Mouse (Mus musculus) right cerebral cortex, adult 18-20 months (tissue): ENCODE measurements at regions not wholly inside any gene's neighbourhood (a gene's known extent, or its start where the extent isn't known, plus 50 kb on each side); places are given as distances from the start of the nearest gene placed in this dataset.
"Not testable (repeated sequence)": the region's sequence is repeated elsewhere in the genome, so short reads cannot be mapped to it uniquely, and the experiment has no call there.

Experiments used
- DNase-seq: peaks from one replicate; pipeline ENCODE4 v3.0.0; 2022; ENCODE audit warnings: mixed read lengths

DNA sequence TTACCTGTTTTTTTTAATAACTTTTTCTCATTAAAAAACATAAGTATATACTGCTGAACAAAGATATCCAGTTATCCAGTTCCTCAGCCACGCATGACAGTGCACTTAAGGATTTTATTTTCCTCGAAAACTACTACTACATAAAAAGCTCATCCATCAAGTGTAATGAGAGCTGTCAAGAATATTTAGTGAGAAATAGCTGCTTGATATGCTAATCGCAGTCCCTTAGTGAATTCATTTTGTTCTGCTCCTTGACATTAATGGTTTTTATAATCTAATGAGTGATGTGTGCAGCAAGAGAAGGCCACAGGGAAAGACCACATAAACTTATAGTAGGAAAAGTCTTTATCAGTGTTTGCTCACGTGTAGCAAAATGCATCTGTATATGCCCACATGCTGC, 754.0 kb upstream of the Slc39a10 start:
- DNase-seq = no peak

DNA sequence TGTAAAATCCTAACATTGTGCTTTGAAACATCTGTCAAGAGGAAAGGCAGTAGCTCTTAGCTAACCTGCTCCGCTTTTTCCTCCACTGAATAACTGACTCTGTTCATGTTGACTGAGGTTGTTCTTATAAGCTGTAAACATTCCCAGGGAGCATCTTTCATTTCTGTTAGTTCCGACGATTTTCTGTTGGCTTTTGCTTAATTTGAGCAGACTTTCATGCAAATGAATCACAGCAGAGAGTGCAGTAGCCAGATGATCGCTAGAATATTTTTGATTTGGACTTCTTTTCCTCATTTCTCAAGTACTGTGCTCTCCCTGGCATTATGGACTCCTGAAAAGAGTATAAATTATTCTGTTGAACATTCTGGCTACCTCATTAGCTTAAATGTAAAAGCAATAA, 713.9 kb upstream of the Slc39a10 start:
- no peak for DNase-seq

DNA sequence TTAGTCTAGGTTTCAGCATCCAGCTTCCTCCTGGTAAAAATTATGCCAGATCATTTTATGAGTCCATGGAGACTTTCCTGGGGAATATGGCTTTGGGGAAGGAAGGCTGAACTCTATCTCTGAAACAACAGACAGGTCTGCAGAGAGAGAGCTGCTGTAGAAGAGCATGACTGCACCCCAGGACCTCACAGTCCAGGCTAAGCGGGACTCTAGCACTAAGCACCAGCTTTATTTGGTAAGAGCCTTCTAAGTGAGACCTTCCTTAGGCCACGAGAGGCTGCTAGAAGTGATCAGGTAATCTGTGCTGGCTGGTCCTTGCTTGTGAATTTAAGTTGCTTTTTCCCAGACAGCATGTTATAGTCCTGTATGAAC, 711.3 kb upstream of the Slc39a10 start:
- no peak for DNase-seq

DNA sequence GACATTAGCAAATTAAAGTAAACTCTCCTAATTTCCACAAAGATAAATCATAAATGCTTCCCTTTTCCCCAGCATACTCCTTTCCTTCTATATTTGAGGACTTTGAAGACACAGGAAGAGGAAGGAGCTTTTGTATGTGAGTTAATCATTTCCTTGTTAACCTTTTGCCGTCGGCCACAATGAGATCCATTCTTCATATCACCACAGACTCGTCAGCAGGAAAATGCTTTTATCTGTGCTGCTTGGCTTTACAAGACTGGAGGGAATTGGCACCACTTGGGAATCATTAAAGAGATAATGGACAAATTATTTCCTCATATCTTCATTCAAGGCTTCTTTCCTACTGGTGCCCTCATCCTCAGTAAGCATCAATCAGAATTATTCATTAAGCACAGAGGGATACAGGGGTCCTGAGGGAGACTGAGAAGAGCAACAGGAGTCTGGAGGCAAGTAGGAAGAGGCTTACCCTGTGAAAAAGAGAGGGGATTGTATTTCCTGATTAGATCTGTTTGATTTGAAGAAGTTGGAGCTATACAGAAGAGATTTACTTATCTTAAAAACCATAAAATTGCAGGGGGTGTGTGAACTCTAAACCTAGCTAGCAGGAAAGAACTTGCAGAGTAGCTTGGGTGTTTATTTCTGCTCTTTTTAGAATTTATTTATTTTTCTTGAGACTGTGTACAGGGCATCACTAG, 710.8 kb upstream of the Slc39a10 start:
- no peak for DNase-seq

DNA sequence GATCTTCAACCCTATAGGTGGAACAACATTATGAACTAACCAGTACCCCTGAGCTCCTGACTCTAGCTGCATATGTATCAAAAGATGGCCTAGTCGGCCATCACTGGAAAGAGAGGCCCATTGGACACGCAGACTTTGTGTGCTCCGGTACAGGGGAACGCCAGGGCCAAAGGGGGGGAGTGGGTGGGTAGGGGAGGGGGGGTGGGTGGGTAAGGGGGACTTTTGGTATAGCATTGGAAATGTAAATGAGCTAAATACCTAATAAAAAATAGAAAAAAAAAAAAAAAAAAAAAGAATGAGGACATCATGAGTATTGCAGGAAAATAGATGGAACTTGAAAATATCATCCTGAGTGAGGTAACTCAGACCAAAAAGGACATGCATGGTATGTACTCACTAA, 701.0 kb upstream of the Slc39a10 start:
- DNase-seq = not testable (repeated sequence)

DNA sequence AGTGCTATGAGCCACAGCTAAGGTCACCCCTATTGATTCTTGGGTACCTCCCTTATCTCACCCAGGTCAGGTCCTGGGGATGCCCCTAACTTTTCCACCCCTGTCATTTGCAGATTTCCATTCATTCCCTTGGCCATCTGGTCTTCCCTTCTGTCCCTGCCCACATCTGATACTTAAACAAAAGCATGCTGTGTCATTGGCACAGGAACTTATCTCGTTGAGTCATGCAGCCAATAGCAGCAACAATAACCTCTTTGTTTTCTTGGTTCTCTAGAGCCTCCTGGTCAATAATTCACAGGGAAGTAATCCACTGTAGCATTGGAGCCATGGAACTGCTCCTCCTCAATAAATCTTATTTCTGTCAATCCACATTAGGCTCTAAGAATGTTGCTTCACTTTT, 653.0 kb upstream of the Slc39a10 start:
- DNase-seq = no peak

- DNase-seq = no peak
Measured at GRCm38 (mm10) chr1:47511426-47511825, 618.8 kb upstream of the Slc39a10 start.

DNA sequence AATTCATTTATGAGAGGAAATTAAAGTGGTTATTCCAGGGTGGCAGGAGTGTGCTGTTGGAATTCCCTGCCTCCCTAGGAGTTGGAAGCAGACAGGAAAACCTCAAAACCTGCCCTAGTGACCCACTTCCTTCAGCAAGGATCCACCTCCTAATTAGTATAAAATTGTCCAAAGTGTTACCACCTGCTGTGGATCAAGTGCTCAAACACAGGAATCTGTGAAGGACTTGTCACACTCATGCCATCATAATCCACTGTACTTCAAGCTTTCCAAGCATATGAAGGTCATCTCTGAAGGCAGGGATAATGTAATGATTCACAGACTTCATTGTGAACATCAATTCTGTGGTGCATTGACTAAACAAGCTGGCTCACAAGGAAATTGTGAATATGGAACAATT, 615.1 kb upstream of the Slc39a10 start:
- no peak for DNase-seq

GRCm38 (mm10) chr1:47488581-47489204, 596.0 kb upstream of the Slc39a10 start:
- DNase-seq = peak; percentile 24

DNA sequence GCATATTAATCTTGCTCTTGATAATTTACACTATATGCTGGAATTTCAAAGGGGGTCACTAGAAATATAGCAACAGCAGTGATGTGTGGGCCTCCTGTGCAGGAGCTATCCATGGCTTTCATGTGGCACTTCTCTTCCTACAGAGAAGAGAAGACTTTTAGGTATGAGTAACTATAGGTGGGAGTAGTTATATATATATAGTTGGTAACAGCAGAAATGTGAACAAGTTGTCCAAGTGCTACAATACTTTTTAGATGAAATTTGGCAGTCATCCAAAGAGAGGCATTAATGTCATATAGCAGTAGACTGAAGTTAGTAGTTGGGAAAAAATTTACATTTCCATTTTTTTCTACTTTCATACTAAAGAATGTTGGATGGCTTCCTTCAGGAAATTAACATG, 593.4 kb upstream of the Slc39a10 start:
- peak; percentile 11 for DNase-seq

GRCm38 (mm10) chr1:47479059-47479458, 586.4 kb upstream of the Slc39a10 start:
- no peak for DNase-seq

DNA sequence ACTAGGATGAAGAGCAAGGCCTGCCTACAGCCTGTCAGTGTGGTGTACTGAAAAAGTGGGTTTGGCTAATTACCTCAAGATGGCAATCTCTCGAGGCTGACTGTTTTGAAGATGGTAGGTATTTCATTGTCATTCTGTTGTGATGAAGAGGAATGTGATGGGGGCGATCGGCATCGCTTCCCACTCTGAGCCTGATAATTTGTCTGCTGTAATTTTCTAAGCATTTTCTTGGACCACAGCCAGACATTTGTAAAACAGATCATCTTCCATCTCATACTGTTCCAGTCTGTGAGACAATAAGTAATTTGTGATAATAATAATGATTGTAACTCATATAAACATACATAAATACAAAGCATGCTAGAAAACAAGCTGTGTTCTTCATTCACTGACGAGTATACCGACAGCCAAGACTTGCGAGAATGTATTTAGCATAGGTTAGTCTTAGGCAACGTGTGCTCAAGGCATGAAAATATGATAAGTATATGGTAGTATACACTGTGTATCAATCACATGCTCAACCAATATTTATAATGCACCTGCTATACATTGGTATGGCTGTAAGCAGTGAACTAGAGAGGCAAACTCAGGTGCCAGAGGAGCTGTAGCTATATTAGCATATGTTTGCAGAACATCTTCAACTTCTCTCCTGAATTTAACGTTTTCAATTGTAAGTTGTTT, 574.1 kb upstream of the Slc39a10 start:
- no peak for DNase-seq

GRCm38 (mm10) chr1:47448737-47449489, 556.3 kb upstream of the Slc39a10 start:
- no peak for DNase-seq

GRCm38 (mm10) chr1:47448070-47448469, 555.4 kb upstream of the Slc39a10 start:
- DNase-seq = no peak

DNA sequence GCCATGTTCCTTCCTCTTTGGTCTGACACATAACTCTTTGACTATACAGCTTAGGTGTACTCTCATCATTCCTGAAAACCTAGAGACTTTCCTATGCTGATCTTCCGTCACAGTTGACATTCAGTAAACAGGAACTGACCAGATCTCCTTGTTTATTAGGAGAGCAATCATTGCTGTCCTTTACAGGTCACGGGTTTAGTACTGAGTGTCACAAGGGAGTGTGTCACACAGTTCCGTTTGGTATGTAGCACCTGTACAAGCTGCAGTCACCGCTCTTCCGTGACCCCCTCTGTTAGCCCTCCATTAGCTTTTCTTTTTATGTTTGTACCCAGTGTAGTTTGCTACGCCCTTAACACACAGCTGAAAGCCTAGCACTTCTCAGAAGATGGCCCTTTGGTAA, 553.4 kb upstream of the Slc39a10 start:
- DNase-seq = no peak

- no peak for DNase-seq
Measured at GRCm38 (mm10) chr1:47432829-47433228, 540.2 kb upstream of the Slc39a10 start.

- DNase-seq = no peak
Measured at GRCm38 (mm10) chr1:47405164-47405563, 512.5 kb upstream of the Slc39a10 start.

- DNase-seq = no peak
Measured at GRCm38 (mm10) chr1:47386579-47386978, 493.9 kb upstream of the Slc39a10 start.

GRCm38 (mm10) chr1:47378795-47379194, 486.1 kb upstream of the Slc39a10 start:
- no peak for DNase-seq

GRCm38 (mm10) chr1:47339718-47340439, 447.2 kb upstream of the Slc39a10 start:
- no peak for DNase-seq

DNA sequence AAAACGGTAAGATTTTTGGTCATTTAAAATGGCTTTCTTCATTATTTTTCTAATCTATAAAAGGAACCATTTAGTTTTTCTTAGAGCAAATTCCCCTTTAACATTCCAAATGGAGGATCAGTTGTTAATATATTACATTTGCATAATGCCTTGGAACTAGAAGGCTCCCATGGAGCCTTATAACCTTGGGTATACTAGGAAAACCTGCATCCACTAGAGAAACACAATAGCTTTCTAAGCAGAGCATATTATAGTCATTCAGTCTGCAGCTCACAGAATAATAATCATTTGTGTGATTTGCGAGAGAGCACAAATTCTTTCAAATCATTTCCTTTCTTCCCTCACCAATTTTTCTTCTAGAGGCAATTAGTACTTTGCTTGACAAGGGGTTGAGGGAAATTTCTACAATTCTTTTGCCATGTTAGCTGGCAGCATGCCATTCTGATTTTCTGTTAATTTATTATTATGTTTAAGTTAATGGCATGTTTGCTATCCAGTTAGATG, 418.0 kb upstream of the Slc39a10 start:
- no peak for DNase-seq

- DNase-seq = no peak
Measured at GRCm38 (mm10) chr1:47306961-47307360, 414.3 kb upstream of the Slc39a10 start.

GRCm38 (mm10) chr1:47299311-47299710, 406.7 kb upstream of the Slc39a10 start:
- no peak for DNase-seq
